Mouse (Mus musculus): ENCODE results near the gene Lyrm4.

GRCm38 (mm10) chr13:35937991-35938390, 179.3 kb downstream of the Lyrm4 start:
- TF ChIP-seq CTCF (IDR thresholded peaks at IDR 0.05; ENCODE audit: extremely low read depth, insufficient read length, insufficient replicate concordance, low read depth, low read length) (no peak), POLR2A (IDR thresholded peaks at IDR 0.05; ENCODE audit: low read depth, low read length) (no peak)
